Mouse (Mus musculus) gastrocnemius, postnatal 4 days (tissue): ENCODE measurements at regions not wholly inside any gene's neighbourhood (a gene's known extent, or its start where the extent isn't known, plus 50 kb on each side); places are given as distances from the start of the nearest gene placed in this dataset.

ENCODE experiments used
- DNase-seq, 2 experiments: peaks; one replicate each; pipeline ENCODE4 v3.0.0; 2021 to 2022; ENCODE audit warnings: low spot score in 2 of 2, mixed read lengths in 2 of 2

DNA sequence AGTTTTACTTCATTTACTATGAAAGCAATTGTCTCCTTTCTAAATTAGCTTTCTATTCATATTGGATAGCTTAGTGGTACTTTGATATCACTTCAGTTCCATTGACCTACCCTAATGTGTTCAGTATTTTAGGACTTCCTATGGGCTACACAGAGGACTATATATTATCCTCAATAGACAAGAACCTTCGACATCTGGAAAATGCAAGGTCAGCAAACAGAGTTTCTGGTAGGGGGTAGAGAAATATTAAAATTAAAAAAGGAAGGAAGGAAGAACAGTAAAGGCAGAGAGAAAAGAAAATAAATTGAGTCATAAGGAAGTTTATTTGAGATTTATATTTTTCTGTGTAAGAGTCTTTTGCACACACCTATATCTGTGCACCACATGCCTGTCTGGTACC lies 107.4 kb upstream of the Insig1 start:
- DNase-seq = no peak

GRCm38 (mm10) chr5:27995186-27995585 lies 76.0 kb upstream of the Insig1 start:
- peak; percentile 50 to 59 for DNase-seq

DNA sequence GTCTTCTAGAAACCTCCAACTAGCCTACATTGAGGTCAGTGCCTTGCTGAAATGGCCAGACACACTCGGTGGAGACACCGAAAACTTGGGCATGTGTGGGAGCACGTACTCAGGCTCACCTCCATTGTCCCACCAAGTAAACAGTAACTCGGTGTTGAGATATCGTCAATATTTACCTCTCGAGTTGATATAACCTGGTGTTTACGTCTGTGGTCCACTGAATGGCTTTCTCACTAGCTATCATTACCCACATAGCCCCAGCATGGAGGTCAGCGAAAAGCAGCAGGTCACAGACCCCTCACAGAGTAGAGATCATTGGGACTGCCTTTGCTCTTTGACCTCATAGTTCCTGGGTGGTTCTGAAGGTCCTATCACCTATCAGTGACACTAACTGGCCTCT lies 73.4 kb upstream of the Insig1 start:
- no peak for DNase-seq

DNA sequence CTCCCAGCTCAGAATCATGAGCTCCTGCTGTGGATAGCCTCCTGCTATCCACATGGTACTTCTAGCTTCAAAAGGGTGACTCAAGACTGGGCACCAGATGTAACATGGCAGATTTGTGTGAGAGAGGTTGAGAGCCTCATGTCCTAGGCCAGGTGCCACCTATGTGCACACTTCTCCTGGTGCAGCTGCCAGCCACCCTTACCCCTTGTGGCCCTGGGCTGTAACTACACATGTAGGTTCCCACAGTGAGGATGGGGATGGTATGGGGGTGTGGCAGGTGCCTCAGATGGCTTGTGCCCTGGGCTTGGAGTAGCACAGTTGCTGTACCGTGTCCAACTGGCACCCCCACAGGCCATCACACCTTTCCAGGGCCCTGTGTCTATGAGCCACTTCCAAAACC lies 68.2 kb upstream of the Insig1 start:
- DNase-seq = no peak

- no peak for DNase-seq
Measured at GRCm38 (mm10) chr5:28003756-28004486, 67.2 kb upstream of the Insig1 start.

GRCm38 (mm10) chr5:28004487-28004827 lies 66.7 kb upstream of the Insig1 start:
- no peak for DNase-seq

DNA sequence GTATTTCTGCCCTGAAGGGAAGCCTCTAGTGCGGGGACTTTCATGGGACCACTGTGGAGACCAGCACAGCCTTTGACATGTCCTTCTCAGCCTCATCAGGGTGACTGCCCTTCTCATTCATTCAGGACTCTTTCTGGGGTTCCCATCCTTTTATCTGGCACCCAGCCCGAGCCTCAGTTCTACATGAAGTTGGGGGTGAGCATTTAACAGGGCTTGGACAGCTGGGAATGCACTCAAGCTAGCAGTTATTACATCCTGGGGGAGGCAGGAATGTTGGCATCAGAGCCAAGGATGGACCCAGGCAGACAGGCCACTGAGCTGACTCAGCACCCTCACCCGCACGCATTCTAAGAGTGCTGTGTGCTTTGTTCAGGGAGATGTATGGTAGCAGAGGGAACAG lies 61.8 kb upstream of the Insig1 start:
- DNase-seq = no peak

GRCm38 (mm10) chr5:28009871-28010270 lies 61.3 kb upstream of the Insig1 start:
- no peak for DNase-seq

DNA sequence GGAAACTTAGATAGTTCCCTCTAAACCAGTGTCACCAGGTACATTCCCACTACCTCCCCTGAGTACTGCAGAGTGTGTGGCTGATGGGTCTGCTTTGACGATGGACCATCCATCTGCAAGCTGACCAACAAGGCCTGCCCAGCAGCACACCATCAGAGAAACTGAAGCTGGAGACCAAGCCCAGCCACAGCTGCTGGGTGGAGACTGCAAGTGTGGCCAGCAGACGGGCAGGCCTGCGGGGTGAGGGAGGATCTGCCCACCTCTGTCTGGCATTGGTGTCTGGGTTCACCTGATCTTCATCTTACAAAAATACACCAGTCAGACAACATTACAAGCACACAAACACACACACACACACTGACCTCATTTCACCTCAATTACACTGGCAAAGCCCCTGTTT lies 60.6 kb upstream of the Insig1 start:
- DNase-seq = no peak

DNA sequence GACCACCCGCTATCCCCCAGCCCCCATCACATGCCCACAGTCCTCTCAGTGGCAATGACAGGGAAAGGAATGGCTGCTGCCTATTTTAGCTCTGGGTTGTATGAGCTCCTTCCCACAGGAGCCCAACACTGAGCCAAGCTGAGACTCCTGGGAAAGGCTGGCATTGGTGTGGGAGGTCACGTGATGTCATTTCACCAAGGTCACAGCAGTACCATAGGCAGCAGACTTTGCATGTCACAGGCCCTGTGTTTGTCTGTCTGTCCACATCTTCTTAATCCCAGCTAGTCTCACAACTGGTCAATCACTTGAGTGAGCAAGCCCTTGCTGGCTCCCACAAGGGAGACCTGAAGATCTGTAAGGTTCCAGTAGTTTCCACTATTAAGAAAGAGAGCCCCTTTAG lies 58.7 kb upstream of the Insig1 start:
- DNase-seq = no peak

- DNase-seq = no peak
Measured at GRCm38 (mm10) chr5:28013619-28014273, 57.4 kb upstream of the Insig1 start.

DNA sequence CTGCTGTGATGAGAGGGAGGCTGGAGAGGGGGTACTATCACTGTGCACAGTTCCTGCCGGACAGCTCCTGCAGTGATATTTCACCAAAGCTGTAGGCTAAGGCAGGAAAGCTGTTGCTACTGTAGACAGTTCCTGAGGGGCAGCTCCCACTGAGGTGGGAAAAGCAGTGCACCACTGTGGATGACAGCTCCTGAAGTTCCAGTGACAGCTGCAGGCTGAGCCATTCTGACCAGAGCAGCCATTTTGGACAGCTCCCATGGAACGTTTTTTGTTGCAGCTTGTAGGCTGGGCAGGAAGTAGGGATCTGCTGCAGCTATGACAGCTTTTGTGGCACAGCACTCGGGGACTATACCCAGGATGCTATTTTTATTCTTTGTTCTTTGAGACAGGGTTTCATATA lies 51.3 kb upstream of the Insig1 start:
- no peak for DNase-seq
